Comparison of ENCODE assay signal across 8 mouse cellular contexts in the genomic region with DNA sequence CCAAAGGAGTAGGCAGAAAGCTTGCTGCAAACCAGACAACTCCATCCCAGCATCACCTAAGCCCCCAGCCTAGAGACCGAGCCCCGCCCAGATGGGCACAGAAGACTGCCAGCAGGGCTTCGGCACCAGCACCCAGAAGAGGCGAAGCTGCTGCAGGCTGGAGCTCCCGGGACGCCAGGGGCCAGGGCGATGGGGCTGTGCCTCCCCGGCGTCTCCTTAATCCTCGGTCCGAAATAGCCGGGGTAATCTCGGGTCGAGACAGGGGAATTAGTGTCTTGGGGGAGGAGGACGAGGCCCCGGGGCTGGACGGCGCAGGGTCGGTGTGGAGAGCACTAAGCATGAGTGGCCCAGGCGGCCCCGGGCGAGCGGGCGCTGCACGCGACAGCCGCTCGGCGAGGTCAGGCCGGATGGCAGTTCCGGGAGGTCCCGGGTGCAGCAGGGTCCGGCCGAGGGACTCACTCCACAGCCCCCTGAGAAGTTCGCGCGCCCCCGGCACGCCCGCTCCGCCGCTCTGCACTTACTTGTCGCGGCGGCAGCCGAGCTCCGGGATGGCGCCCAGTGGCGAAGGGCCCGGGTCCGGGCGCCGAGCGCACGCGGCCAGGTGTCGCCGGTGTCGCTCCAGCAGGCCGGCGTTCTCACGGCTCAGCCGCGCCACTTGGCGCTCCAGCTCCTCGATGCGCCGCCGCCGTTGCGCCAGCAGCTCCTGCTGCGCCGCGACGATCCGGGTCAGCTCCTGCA. TPM values are rescaled to one million over a fixed set of nuclear protein-coding genes. Genes with fewer than 3 reads are reported as not detected.
A peak's percentile ranks its signal among the peaks of the same experiment; 100 is the strongest.
DNase-seq lines count a peak whose midpoint lies in the region; ATAC-seq and TF ChIP-seq lines count a peak whose summit lies in the region.

No protein-coding gene starts in this region.

- WGBS in heart, embryonic 11.5 days (ENCODE audit: insufficient replicate concordance): under 1% methylated on average over 66 of the region's 76 CpGs
- under 1% methylated on average over 76 of the region's 76 CpGs for WGBS in embryonic facial prominence, embryonic 10.5 days
- under 1% methylated on average over 62 of the region's 76 CpGs for WGBS in hindbrain, embryonic 12.5 days
- 2% methylated on average over 76 of the region's 76 CpGs for WGBS in liver, adult 2 months
- under 1% methylated on average over 68 of the region's 76 CpGs for WGBS in neural tube, embryonic 11.5 days

- TF ChIP-seq POLR2A in liver, adult 2 months (IDR thresholded peaks at IDR 0.05; ENCODE audit: extremely low read depth, insufficient read depth, low read length): no peak

- no peak for TF ChIP-seq CTCF in G1E (IDR thresholded peaks at IDR 0.05; ENCODE audit: low read depth, low read length)
- no peak for TF ChIP-seq CTCF in liver, adult 2 months (IDR thresholded peaks at IDR 0.05; ENCODE audit: low read depth, low read length)

- H3K9ac ChIP-seq in heart, embryonic 11.5 days (ENCODE audit: low read depth, low read length): peak overlapping the region; percentile 78
- peak overlapping the region; percentile 81 for H3K9ac ChIP-seq in hindbrain, embryonic 12.5 days
- H3K9ac ChIP-seq in liver, adult 2 months (ENCODE audit: low read depth, low read length): peak overlapping the region; percentile 40
- peak overlapping the region; percentile 77 for H3K9ac ChIP-seq in neural tube, embryonic 11.5 days (ENCODE audit: low read length)

- peak overlapping the region; percentile 92 for H3K4me2 ChIP-seq in heart, embryonic 11.5 days
- peak overlapping the region; percentile 99 for H3K4me2 ChIP-seq in hindbrain, embryonic 12.5 days (replicated peaks)
- peak overlapping the region; percentile 99 for H3K4me2 ChIP-seq in neural tube, embryonic 11.5 days (ENCODE audit: low read depth)

- peak overlapping the region; percentile 70 for H3K4me3 ChIP-seq in heart, embryonic 11.5 days (ENCODE audit: low read depth, low read length)
- H3K4me3 ChIP-seq in G1E (ENCODE audit: low read depth, low read length): peak overlapping the region; percentile 70
- peak overlapping the region; percentile 74 for H3K4me3 ChIP-seq in embryonic facial prominence, embryonic 10.5 days
- peak overlapping the region; percentile 76 for H3K4me3 ChIP-seq in hindbrain, embryonic 12.5 days
- peak overlapping the region; percentile 56 for H3K4me3 ChIP-seq in liver, adult 2 months (ENCODE audit: insufficient read depth, low read depth, low read length)
- peak overlapping the region; percentile 74 for H3K4me3 ChIP-seq in neural tube, embryonic 11.5 days (ENCODE audit: low read depth, low read length)

- no peak for ATAC-seq in heart, embryonic 11.5 days (replicated peaks; ENCODE audit: insufficient number of reproducible peaks, low FRiP score, low TSS enrichment)
- no peak for ATAC-seq in G1E (ENCODE audit: extremely low read depth, insufficient number of reproducible peaks, low FRiP score, poor library complexity, severe bottlenecking)
- peak; percentile 5 for ATAC-seq in hindbrain, embryonic 12.5 days (ENCODE audit: low FRiP score)
- ATAC-seq in neural tube, embryonic 11.5 days (ENCODE audit: insufficient read depth, low FRiP score, low TSS enrichment): no peak; the same call in 1 of the 2 replicates

- peaks cover 42% of the 10 kb centered on the region for H3K4me1 ChIP-seq in heart, embryonic 11.5 days (ENCODE audit: control insufficient read depth, insufficient read depth, low read length)
- H3K4me1 ChIP-seq in G1E (ENCODE audit: insufficient read depth, low read depth, low read length): peaks cover 23% of the 10 kb centered on the region
- peaks cover 40% of the 10 kb centered on the region for H3K4me1 ChIP-seq in embryonic facial prominence, embryonic 10.5 days
- peaks cover 11% of the 10 kb centered on the region for H3K4me1 ChIP-seq in hindbrain, embryonic 12.5 days
- H3K4me1 ChIP-seq in liver, adult 2 months (ENCODE audit: control insufficient read depth, insufficient read depth, low read length): peaks cover 2% of the 10 kb centered on the region; the same call in 1 of the 2 replicates
- H3K4me1 ChIP-seq in neural tube, embryonic 11.5 days (ENCODE audit: control insufficient read depth, insufficient read depth, low read length): no peaks in the 10 kb centered on the region

- 0 out of 2 replicates have a peak, but pooled peaks cover 2% of the 10 kb centered on the region for H3K9me3 ChIP-seq in heart, embryonic 11.5 days (replicated peaks; ENCODE audit: control insufficient read depth, low read length)
- 0 out of 2 replicates have a peak, but pooled peaks cover 2% of the 10 kb centered on the region for H3K9me3 ChIP-seq in G1E (replicated peaks)
- no peaks in the 10 kb centered on the region; the same call in 1 of the 2 replicates for H3K9me3 ChIP-seq in embryonic facial prominence, embryonic 10.5 days
- peaks cover 16% of the 10 kb centered on the region; the same call in 1 of the 2 replicates for H3K9me3 ChIP-seq in hindbrain, embryonic 12.5 days (replicated peaks)
- 0 out of 2 replicates have a peak, but pooled peaks cover 1% of the 10 kb centered on the region for H3K9me3 ChIP-seq in neural tube, embryonic 11.5 days (ENCODE audit: control insufficient read depth, low read length)

- H3K36me3 ChIP-seq in heart, embryonic 11.5 days (ENCODE audit: control insufficient read depth, insufficient read depth, low read length): no peaks in the 10 kb centered on the region
- no peaks in the 10 kb centered on the region for H3K36me3 ChIP-seq in G1E (replicated peaks)
- H3K36me3 ChIP-seq in embryonic facial prominence, embryonic 10.5 days (replicated peaks): no peaks in the 10 kb centered on the region
- H3K36me3 ChIP-seq in hindbrain, embryonic 12.5 days: no peaks in the 10 kb centered on the region
- no peaks in the 10 kb centered on the region for H3K36me3 ChIP-seq in liver, adult 2 months (ENCODE audit: control insufficient read depth, insufficient read depth, low read length)
- H3K36me3 ChIP-seq in neural tube, embryonic 11.5 days (ENCODE audit: control insufficient read depth, insufficient read depth, low read length): no peaks in the 10 kb centered on the region

- no peaks in the 10 kb centered on the region for H3K79me2 ChIP-seq in liver, adult 2 months (ENCODE audit: control insufficient read depth, insufficient read depth, low read length)

- DNase-seq in heart, adult 11 months: no peak
- no peak for DNase-seq in G1E (ENCODE audit: low spot score)
- DNase-seq in embryonic facial prominence, embryonic 10.5 days (ENCODE audit: low spot score): peak; percentile 70
- no peak for DNase-seq in liver, adult 2 months (ENCODE audit: extremely low read depth, low read depth, low spot score)
- peak; percentile 62 for DNase-seq in neural tube, embryonic 11.5 days (ENCODE audit: low spot score)
- peak; percentile 26 for DNase-seq in thymus, postnatal 14 days

- H3K27me3 ChIP-seq in heart, embryonic 11.5 days (ENCODE audit: control insufficient read depth, insufficient read depth, low read length): no peaks in the 10 kb centered on the region
- peaks cover 40% of the 10 kb centered on the region for H3K27me3 ChIP-seq in G1E (ENCODE audit: insufficient read depth, low read length)
- peaks cover 46% of the 10 kb centered on the region for H3K27me3 ChIP-seq in embryonic facial prominence, embryonic 10.5 days (replicated peaks; ENCODE audit: low read depth, poor library complexity, severe bottlenecking)
- H3K27me3 ChIP-seq in hindbrain, embryonic 12.5 days: peaks cover 15% of the 10 kb centered on the region
- H3K27me3 ChIP-seq in liver, adult 2 months (ENCODE audit: control insufficient read depth, insufficient read depth, low read length): peaks cover 15% of the 10 kb centered on the region
- H3K27me3 ChIP-seq in neural tube, embryonic 11.5 days (ENCODE audit: control insufficient read depth, insufficient read depth, low read length): no peaks in the 10 kb centered on the region; the same call in 1 of the 2 replicates

- peak overlapping the region; percentile 70 for H3K27ac ChIP-seq in heart, embryonic 11.5 days (ENCODE audit: low read depth, low read length)
- H3K27ac ChIP-seq in embryonic facial prominence, embryonic 10.5 days (replicated peaks): peak overlapping the region; percentile 77
- peak overlapping the region; percentile 66 for H3K27ac ChIP-seq in hindbrain, embryonic 12.5 days
- H3K27ac ChIP-seq in liver, adult 2 months (replicated peaks; ENCODE audit: insufficient read depth, low read depth, low read length): no peak overlapping the region
- peak overlapping the region; percentile 60 for H3K27ac ChIP-seq in neural tube, embryonic 11.5 days (ENCODE audit: low read depth, low read length)

RNA-seq across cellular contexts. Expression of a gene that starts 0.8 kb away (rescaled TPM):
- polyA plus RNA-seq in heart, embryonic 11.5 days (2014; fragmentation: Nextera tagmentation; extraction: Ambion mirVana): 17.7 and 18.1 TPM in 2 replicates
- total RNA-seq in G1E (2014; fragmentation: Nextera tagmentation) (39.2 and 41.0 TPM in 2 replicates), G1E (2017) (2.0 TPM in 2 replicates)
- 48.2 and 48.7 TPM in 2 replicates for polyA plus RNA-seq in G1E (2012)
- 6.6 and 8.0 TPM in 2 replicates for polyA plus RNA-seq in embryonic facial prominence, embryonic 10.5 days (2016; fragmentation: Nextera tagmentation; extraction: Ambion mirVana)
- polyA plus RNA-seq in hindbrain, embryonic 12.5 days (2016; fragmentation: Nextera tagmentation; extraction: Ambion mirVana): 15.8 and 18.4 TPM in 2 replicates
- 8.9 and 24.2 TPM in 2 replicates for total RNA-seq in liver, adult 2 months (2014; rRNA removed)
- 61.2 and 69.3 TPM in 2 replicates for polyA plus RNA-seq in liver, adult 2 months (2012; rRNA removed)
- 16.3 and 18.6 TPM in 2 replicates for polyA plus RNA-seq in neural tube, embryonic 11.5 days (2014; fragmentation: Nextera tagmentation; extraction: Ambion mirVana)

Comparison
In these comparisons a context has a peak if more than half of its experiments do, and no peak if none do; other contexts are left out.
1. DNase-seq: peak in embryonic facial prominence, embryonic 10.5 days (single experiment), neural tube, embryonic 11.5 days (single experiment) and thymus, postnatal 14 days (single experiment); none in heart, adult 11 months (single experiment), G1E (single experiment) and liver, adult 2 months (single experiment).
2. Peak in every context shown above with its lines, with median percentiles within 50 percentile points of each other: H3K4me2 ChIP-seq, H3K4me3 ChIP-seq and H3K9ac ChIP-seq.